Mouse (Mus musculus): Measurements from ENCODE around the gene Borcs7.
A peak's percentile ranks its signal among the peaks of the same experiment; 100 is the strongest.

DNA sequence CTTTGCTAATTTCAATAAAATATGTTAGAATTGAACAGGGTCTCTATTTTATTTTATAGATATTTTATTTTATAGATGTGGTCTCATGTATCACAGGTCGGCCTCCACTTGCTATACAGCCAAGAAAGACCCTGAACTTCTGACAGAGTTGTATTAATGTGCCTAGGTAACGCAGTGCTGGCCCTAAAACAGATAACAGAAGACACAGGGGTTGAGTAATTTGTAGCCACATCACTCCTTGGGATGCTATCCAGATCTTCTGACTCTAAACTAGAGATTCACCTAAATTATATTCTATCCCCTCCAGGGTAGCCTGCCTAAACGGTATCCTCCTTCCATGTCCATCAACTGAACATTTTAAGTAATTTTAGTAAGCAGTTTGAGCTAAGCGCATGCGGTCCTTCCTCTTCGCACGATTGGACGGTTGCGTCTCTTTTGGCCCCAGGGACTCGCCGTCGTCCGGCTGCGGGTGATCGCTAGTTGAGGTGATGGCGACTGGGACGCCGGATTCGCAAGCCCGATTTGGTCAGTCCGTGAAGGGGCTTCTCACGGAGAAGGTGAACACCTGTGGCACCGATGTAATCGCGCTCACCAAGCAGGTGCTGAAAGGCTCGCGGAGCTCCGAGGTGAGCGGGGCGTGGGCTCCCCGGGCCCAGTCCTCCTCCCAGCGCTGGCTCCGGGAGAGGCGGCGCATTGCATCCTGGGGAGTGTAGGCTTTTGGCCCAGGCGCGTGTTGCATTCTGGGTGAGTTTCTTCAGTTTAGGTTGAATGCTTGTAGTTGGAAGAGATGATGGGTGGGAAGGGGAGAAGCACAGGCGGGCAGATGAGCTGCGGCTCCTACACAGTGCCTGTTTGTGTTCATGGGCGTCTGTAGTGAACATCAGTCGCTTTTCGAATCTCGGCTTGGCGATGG, at the start of gene Borcs7:
- TF ChIP-seq CTCF (IDR thresholded peaks at IDR 0.05; ENCODE audit: extremely low read depth, insufficient read length, insufficient replicate concordance, low read depth, low read length) (no peak), POLR2A (IDR thresholded peaks at IDR 0.05; ENCODE audit: low read depth, low read length) (peak; percentile 55; the same call in 1 of the 2 replicates)

Measured in small intestine, adult 2 months (tissue).